Mouse (Mus musculus) embryonic fibroblast, embryonic 13.5 days (primary cell): ENCODE measurements around the gene Ralgps1. TPM values are rescaled to one million over a fixed set of nuclear protein-coding genes. Genes with fewer than 3 reads are reported as not detected.

Experiments used
- H3K27ac ChIP-seq: 2 replicates; pipeline ENCODE4 v1.5.1; 2012; ENCODE audit warnings: low read length, control low read depth, inconsistent platforms; ENCODE audit not compliant: insufficient read depth
- H3K4me1 ChIP-seq: 2 replicates; pipeline ENCODE4 v1.6.1; 2011; ENCODE audit warnings: low read length; ENCODE audit not compliant: control insufficient read depth, insufficient read depth
- H3K4me3 ChIP-seq: 2 replicates; pipeline ENCODE4 v1.5.1; 2011; ENCODE audit warnings: mild to moderate bottlenecking, control low read depth, low read length; ENCODE audit not compliant: insufficient read depth
- CTCF ChIP-seq: IDR thresholded peaks from 2 replicates; pipeline ENCODE4 v1.5.1; 2011; ENCODE audit warnings: mild to moderate bottlenecking, control low read depth, low read length, moderate library complexity, borderline replicate concordance; ENCODE audit not compliant: insufficient read depth
- POLR2A ChIP-seq: IDR thresholded peaks from 2 replicates; pipeline ENCODE4 v1.6.1; 2011; ENCODE audit warnings: low read depth, mild to moderate bottlenecking, control low read depth, low read length, moderate library complexity
- polyA plus RNA-seq: library from polyadenylated mRNA; stranded (reverse); fragments of >200 nt; gene quantifications from 2 replicates; pipeline ENCODE4 v1.2.4, GENCODE M21; 2011; ENCODE audit warnings: low read depth; ENCODE audit not compliant: missing spikeins, insufficient read length

Ralgps1 gene
- polyA plus RNA-seq, 1 experiment: 4.0 TPM

DNA sequence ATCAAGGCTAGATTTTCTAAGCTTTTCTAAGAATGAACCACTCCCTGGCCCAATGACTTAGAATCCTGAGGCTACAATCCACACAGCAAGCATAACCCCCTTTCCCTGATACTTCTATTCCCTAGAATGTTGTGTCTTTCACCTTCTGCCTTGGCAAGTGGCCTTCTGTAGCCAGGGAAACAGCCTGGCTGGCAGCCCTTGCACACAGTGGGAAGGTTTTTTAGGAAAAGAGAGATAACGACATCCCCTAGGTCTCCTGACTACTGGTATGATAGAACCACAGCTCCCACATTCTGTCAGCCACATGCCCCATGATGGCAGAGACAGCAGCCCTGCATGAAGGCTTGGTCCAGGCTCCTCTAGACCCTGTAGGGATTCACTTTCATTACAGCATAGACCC lies 99.8 kb downstream of the Ralgps1 start:
- no peaks in the 10 kb centered on the region for H3K4me1 ChIP-seq
- no peak overlapping the region for H3K27ac ChIP-seq
- TF ChIP-seq POLR2A (no peak), CTCF (no peak)
- no peak overlapping the region for H3K4me3 ChIP-seq

DNA sequence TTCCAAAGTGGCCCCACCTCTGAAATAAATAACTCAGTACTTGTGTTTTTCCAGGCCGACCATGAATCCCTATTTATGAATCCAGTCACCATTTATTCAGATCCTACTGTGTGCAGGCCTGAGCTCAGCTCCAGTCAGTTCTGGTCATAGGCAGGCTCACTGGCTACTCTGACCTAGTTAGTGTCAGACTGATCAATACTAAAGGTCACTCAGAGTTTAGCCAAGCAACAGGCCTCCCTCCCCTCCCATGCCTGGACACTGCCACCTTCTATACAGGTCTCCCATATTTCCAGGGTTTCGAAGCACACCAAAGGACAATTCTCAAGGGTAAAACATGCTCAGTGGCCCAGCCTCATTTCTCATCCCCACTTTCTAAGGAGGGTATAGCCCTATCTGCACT lies 100.7 kb downstream of the Ralgps1 start:
- no peaks in the 10 kb centered on the region for H3K4me1 ChIP-seq
- TF ChIP-seq CTCF (no peak), POLR2A (no peak)

DNA sequence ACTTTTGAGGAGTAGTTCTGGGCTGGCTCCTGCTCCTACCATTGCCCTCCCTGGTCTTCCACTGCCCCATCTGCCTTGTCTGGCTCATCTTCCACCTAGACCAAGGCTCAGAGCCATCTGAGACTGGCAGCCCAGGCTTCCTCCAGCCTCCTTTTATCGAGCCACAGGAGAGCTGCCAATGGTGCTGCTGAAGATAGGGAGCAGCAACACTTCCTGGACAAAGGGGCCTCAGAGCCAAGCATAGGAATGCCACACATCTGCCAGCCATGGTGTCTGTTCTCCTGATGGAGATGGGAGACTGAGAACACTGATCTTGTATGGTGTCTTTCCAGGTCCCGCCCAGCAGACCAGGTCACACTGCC lies 102.2 kb downstream of the Ralgps1 start:
- no peak overlapping the region for H3K4me3 ChIP-seq
- H3K4me1 ChIP-seq: no peaks in the 10 kb centered on the region
- TF ChIP-seq POLR2A (no peak), CTCF (no peak)
- H3K27ac ChIP-seq: no peak overlapping the region

More for the DNA sequence above, 100.7 kb downstream of the Ralgps1 start:
- Histone ChIP-seq H3K27ac (no peak overlapping the region), H3K4me3 (no peak overlapping the region)

DNA sequence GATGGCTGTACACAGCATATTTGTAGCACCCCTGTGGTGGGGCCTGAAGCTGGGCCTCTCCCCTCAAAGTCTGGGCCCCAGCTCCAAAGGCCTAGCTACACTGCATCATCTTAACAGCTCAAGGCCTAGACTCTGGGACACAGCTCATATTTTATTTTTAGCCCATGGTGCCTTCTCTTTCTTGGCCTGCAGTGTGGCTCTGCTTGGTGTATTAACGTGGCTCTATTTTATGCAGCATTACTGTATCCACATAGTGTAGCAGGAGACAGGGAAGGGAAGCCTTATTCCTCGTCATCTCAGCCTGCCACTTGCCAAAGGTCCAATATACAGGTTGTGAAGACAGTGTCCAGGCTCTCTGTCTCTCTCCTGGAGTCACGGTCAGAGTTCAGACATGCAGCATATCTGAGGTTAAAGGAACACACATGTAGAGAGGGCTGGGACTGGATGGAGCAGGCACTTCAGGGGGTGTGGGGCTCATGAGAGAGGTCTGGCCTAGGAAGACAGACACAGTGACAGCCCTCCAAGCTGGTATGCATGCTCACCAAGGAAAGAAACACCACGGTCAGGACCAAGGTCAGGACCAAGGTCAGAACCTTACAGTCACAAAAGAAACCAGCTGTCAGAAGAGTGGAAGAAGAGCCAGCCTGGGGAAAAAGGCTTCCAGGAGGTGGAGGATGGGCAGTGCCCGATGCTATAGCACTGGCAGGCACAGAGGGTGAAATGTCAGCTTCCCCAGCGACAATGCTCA lies 102.7 kb downstream of the Ralgps1 start:
- TF ChIP-seq CTCF (no peak), POLR2A (no peak)
- no peak overlapping the region for H3K27ac ChIP-seq
- H3K4me3 ChIP-seq: no peak overlapping the region
- H3K4me1 ChIP-seq: no peaks in the 10 kb centered on the region

DNA sequence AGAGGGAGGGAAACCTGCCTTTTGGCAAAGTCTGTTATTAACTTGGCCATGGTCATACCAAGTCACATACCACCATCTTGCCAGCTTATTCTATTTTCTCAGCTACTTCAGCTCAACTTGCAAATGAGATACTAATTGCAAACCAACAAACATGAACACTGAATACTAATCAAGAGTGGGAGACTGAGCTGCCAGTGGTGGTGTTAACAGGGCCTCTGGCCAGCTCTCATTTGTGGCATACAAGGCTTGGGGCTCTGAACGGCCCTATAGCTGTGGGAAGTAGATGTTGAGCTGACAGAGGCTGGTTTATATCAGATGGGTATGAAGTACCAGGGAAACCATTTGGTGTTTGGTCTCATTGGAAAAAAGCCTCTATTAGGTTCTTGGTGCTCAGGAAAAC lies 104.2 kb downstream of the Ralgps1 start:
- no peak overlapping the region for H3K4me3 ChIP-seq
- H3K4me1 ChIP-seq: no peaks in the 10 kb centered on the region
- TF ChIP-seq CTCF (no peak), POLR2A (no peak)

DNA sequence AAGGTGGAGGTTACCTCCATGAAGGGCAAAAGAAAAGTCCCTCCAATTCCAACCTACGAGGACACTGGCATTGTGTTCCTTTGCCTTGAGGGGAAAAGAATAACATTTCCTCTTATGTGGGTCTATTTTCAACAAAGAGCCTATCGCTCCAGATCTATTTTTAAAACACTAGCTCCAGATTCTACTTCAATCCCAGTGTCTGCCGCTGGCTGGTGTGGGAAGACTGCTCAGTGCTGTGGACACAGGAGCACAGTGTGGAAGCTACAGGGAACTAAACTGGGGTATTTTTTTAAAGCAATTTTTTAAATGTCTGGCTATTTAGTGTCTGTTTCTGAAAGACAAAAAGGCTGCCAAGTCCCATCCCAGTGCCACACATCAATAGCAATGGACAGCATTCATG lies 105.5 kb downstream of the Ralgps1 start:
- H3K27ac ChIP-seq: no peak overlapping the region

More for the DNA sequence above, 104.2 kb downstream of the Ralgps1 start:
- H3K27ac ChIP-seq: no peak overlapping the region

DNA sequence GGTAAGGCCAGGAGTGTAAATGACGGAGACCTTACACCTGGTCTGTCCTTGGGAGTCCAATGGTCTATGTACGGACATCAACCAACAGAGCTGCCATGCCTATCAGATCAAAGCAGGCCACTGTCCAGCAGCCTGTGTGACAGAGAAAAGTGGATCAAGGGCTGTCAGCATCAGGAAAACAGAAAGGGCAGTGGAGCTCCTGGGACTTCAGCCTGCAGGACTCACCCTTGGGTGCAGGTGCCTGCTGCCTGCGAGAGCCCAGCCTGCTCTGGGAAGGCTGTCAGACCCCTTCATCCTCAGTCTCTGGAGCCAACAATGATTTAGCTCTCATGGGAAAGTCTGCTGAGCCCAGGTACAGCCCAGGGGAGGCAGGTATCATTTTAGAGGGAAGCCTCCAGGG lies 109.8 kb downstream of the Ralgps1 start:
- no peaks in the 10 kb centered on the region for H3K4me1 ChIP-seq
- H3K27ac ChIP-seq: no peak overlapping the region
- TF ChIP-seq CTCF (no peak), POLR2A (no peak)
- no peak overlapping the region for H3K4me3 ChIP-seq

More for the DNA sequence above, 105.5 kb downstream of the Ralgps1 start:
- Histone ChIP-seq H3K4me3 (no peak overlapping the region), H3K4me1 (no peaks in the 10 kb centered on the region)
- TF ChIP-seq CTCF: no peak
- no peak for TF ChIP-seq POLR2A

DNA sequence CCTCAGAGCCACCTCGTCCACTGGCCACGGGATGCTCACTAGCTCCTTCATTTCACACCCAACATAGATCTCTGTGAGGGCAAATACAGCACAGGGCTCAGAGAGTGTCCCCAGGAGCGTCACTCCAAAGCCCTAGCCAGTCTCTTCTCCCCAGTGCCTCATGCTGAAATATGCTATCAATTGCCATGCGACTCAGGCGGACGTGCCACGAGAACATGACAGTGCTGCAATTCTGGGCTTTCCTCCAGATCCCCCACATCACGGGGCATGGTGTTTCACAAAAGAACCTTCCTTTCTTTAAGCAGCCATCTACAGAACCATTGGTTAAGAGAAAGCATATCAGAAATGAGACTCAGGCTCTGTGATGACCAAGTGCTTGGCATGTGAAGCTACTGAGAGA lies 110.5 kb downstream of the Ralgps1 start:
- Histone ChIP-seq H3K4me3 (no peak overlapping the region), H3K27ac (no peak overlapping the region), H3K4me1 (no peaks in the 10 kb centered on the region)
- TF ChIP-seq POLR2A (no peak), CTCF (no peak)

DNA sequence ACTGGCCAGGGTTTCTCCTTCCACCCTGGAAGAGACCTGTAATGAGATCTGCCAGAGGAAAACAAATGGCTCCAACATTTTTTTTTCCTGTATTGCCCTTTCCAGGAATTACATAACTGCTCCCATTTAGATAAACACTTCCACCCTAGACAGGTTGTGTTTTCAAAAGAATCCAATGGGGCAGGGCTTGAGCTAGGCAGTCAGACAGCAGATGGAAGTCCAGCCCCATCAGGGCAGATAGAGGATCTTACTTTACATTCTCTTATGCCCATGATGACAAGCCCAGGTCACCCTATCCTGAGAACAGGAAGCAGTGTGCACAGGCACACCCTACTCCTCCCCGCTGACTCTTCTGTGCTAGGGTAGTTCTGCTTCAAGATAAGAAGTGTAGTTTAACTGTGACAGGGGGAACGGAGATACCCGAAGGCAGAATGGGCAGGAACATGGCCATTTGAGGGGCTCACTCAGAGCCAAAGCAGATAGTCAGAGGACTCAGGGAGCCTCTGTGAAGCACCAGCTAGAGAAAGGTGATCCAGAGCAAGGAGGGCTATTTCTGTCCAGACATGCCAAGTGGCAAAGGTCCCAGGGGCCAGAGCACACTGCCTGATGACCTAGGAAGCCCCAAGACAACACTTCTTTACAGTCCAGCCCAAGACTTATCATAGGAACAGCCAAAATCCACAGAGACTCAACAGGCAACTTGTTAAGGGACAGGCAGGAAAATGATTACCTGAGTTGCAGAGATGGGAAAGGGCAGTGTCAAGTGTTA lies 114.3 kb downstream of the Ralgps1 start:
- TF ChIP-seq CTCF (no peak), POLR2A (no peak)
- Histone ChIP-seq H3K27ac (no peak overlapping the region), H3K4me3 (no peak overlapping the region), H3K4me1 (no peaks in the 10 kb centered on the region; the same call in 1 of the 2 replicates)

DNA sequence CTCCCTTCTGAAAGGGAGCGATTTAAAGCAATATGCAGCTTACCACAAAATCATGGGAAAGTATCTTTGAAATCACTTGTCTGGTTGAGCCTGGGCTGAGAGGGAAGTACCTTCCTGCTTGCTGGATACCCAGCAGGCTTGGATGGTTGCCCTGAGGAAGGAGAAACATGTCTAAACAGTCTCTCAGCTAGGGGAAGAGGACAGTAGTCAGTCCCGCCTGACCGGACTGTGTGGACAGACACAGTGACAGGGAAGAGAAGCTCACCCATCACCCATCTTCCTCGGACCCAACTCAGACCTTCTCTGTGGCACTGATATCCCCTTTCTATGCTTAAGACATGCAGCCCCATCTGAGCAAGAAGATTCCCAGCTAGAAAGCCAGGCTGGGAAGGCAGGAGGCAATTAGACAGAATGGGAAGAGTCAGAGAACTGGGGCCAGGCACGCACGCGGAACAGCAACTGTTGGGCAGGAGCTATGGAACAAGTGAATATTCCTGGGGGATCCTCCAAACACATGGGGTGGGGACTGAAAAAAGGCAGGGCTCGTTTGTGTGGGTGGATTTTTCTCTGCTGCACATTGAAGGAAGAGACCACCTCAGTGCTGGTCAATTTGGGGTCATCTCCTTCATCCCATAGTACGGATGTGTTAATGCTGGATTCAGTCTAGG lies 116.8 kb downstream of the Ralgps1 start:
- TF ChIP-seq CTCF (no peak), POLR2A (no peak)
- no peaks in the 10 kb centered on the region; the same call in 1 of the 2 replicates for H3K4me1 ChIP-seq
- H3K4me3 ChIP-seq: no peak overlapping the region
- no peak overlapping the region for H3K27ac ChIP-seq
